Mouse (Mus musculus): ENCODE data around the gene Rnf113a1. TPM values are rescaled to one million over a fixed set of nuclear protein-coding genes. Genes with fewer than 3 reads are reported as not detected.
"Not testable (repeated sequence)": the region's sequence is repeated elsewhere in the genome, so short reads cannot be mapped to it uniquely, and the experiment has no call there.

Gene Rnf113a1
- polyA plus RNA-seq, 1 experiment from 2014 or later: 11.8 TPM

- WGBS: 91% methylated on average over 10 of the region's 10 CpGs
- Histone ChIP-seq H3K27me3 (replicated peaks; ENCODE audit: low read depth, poor library complexity, severe bottlenecking) (no peaks in the 10 kb centered on the region), H3K9me3 (no peaks in the 10 kb centered on the region), H3K27ac (replicated peaks) (no peak within 1 kb of the TSS), H3K4me3 (no peak within 1 kb of the TSS), H3K36me3 (replicated peaks) (no peaks in the 10 kb centered on the region), H3K4me1 (no peaks in the 10 kb centered on the region)
- no peak for DNase-seq (ENCODE audit: low spot score)
Measured at GRCm38 (mm10) chrX:37210941-37211340, 19.9 kb downstream of the Rnf113a1 start, which contains the start of gene Gm9. Gene Gm9 (minus strand): TSS chrX:37211041.

DNA sequence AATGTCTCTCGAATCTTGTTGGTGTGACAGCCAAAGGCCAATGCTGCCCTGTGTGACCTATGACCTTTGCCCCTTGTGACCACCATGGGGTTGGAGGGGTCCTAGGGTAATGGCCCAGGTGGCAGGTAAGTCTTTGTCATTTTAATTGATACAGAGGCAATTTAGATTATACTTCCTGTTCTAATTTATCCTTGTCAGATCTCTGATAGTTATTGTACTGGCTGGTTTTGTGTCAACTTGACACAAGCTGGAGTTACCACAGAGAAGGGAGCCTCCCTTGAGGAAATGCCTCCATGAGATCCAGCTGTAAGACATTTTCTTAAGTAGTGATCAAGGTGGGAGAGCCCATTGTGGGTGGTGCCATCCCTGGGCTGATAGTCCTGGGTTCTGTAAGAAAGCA lies 31.1 kb downstream of the Rnf113a1 start, which contains the start of gene Rhox1:
TSS of gene Rhox1 (minus strand) at position 101 of the 400 bp plus-strand sequence.
- WGBS: 45% methylated on average over 1 of the region's 1 CpGs
- not testable (repeated sequence) for H3K4me1 ChIP-seq; H3K27me3 ChIP-seq (replicated peaks; ENCODE audit: low read depth, poor library complexity, severe bottlenecking); H3K4me3 ChIP-seq; H3K36me3 ChIP-seq (replicated peaks); H3K9me3 ChIP-seq; H3K27ac ChIP-seq (replicated peaks); DNase-seq (ENCODE audit: low spot score)

Other genes with a start within 250 kb of the Rnf113a1 start
- 37.5 and 40.5 TPM in 2 replicates for gene Sept6, start 199.5 kb upstream of the Rnf113a1 start, polyA plus RNA-seq (2016; fragmentation: Nextera tagmentation; extraction: Ambion mirVana)
- gene Sowahd, start 142.4 kb upstream of the Rnf113a1 start, polyA plus RNA-seq (2016; fragmentation: Nextera tagmentation; extraction: Ambion mirVana): not detected in 2 replicates
- gene Rpl39, start 105.8 kb upstream of the Rnf113a1 start, polyA plus RNA-seq (2016; fragmentation: Nextera tagmentation; extraction: Ambion mirVana): 474 and 495 TPM in 2 replicates
- gene Upf3b, start 80.9 kb upstream of the Rnf113a1 start, polyA plus RNA-seq (2016; fragmentation: Nextera tagmentation; extraction: Ambion mirVana): 17.2 and 19.0 TPM in 2 replicates
- 17.2 and 18.3 TPM in 2 replicates for gene Nkap, start 64.5 kb upstream of the Rnf113a1 start, polyA plus RNA-seq (2016; fragmentation: Nextera tagmentation; extraction: Ambion mirVana)
- gene Akap14, start 22.4 kb upstream of the Rnf113a1 start, polyA plus RNA-seq (2016; fragmentation: Nextera tagmentation; extraction: Ambion mirVana): 0.14 TPM in 1 of 2 replicates, not detected in the other
- 365 and 368 TPM in 2 replicates for gene Ndufa1, start 82 bp upstream of the Rnf113a1 start, polyA plus RNA-seq (2016; fragmentation: Nextera tagmentation; extraction: Ambion mirVana)
- gene Gm9, start 19.8 kb downstream of the Rnf113a1 start, polyA plus RNA-seq (2016; fragmentation: Nextera tagmentation; extraction: Ambion mirVana): not detected in 2 replicates
- gene Rhox1, start 31.0 kb downstream of the Rnf113a1 start, polyA plus RNA-seq (2016; fragmentation: Nextera tagmentation; extraction: Ambion mirVana): not detected in 2 replicates
- gene Rhox2a, start 53.7 kb downstream of the Rnf113a1 start, polyA plus RNA-seq (2016; fragmentation: Nextera tagmentation; extraction: Ambion mirVana): not detected in 2 replicates
- not detected in 2 replicates for gene Rhox3a, start 58.7 kb downstream of the Rnf113a1 start, polyA plus RNA-seq (2016; fragmentation: Nextera tagmentation; extraction: Ambion mirVana)
- not detected in 2 replicates for gene Rhox4a, start 74.1 kb downstream of the Rnf113a1 start, polyA plus RNA-seq (2016; fragmentation: Nextera tagmentation; extraction: Ambion mirVana)
- not detected in 2 replicates for gene Rhox3a2, start 188.8 kb downstream of the Rnf113a1 start, polyA plus RNA-seq (2016; fragmentation: Nextera tagmentation; extraction: Ambion mirVana)
- 1.9 and 2.0 TPM in 2 replicates for gene Rhox4a2, start 199.6 kb downstream of the Rnf113a1 start, polyA plus RNA-seq (2016; fragmentation: Nextera tagmentation; extraction: Ambion mirVana)
- gene Rhox2b, start 220.8 kb downstream of the Rnf113a1 start, polyA plus RNA-seq (2016; fragmentation: Nextera tagmentation; extraction: Ambion mirVana): not detected in 2 replicates
- gene Rhox4b, start 241.2 kb downstream of the Rnf113a1 start, polyA plus RNA-seq (2016; fragmentation: Nextera tagmentation; extraction: Ambion mirVana): 0.64 and 0.68 TPM in 2 replicates